Mouse (Mus musculus) lung, embryonic 15.5 days (tissue): ENCODE measurements around the gene Ppy. TPM values are rescaled to one million over a fixed set of nuclear protein-coding genes. Genes with fewer than 3 reads are reported as not detected.
A peak's percentile ranks its signal among the peaks of the same experiment; 100 is the strongest.

ENCODE experiments used
- ATAC-seq: fragments of 200-750 bp; cut with Nextera tagmentation; 2 replicates; pipeline ENCODE4 v1.8.0; 2017; ENCODE audit warnings: moderate number of reproducible peaks, borderline replicate concordance; ENCODE audit not compliant: low FRiP score, low TSS enrichment; ENCODE audit errors: extremely low read depth
- H3K27ac ChIP-seq: fragments of 300-500 bp; sonication (generic); 2 replicates; pipeline ENCODE4 v1.5.1; 2015; ENCODE audit warnings: moderate library complexity, mild to moderate bottlenecking, inconsistent platforms
- H3K27me3 ChIP-seq: fragments of 300-500 bp; sonication (generic); 2 replicates; pipeline ENCODE4 v1.6.1; 2015; ENCODE audit warnings: inconsistent platforms
- H3K36me3 ChIP-seq: fragments of 300-500 bp; sonication (generic); 2 replicates; pipeline ENCODE4 v1.6.1; 2015; ENCODE audit warnings: inconsistent platforms
- H3K4me1 ChIP-seq: fragments of 300-500 bp; sonication (generic); 2 replicates; pipeline ENCODE4 v1.6.1; 2015; ENCODE audit warnings: inconsistent platforms
- H3K4me2 ChIP-seq: fragments of 300-500 bp; sonication (generic); 2 replicates; pipeline ENCODE4 v1.6.1; 2015; ENCODE audit warnings: inconsistent platforms, mild to moderate bottlenecking, moderate library complexity
- H3K4me3 ChIP-seq: fragments of 300-500 bp; sonication (generic); 2 replicates; pipeline ENCODE4 v1.5.1; 2015; ENCODE audit warnings: mild to moderate bottlenecking, inconsistent platforms
- H3K9ac ChIP-seq: fragments of 300-500 bp; sonication (generic); 2 replicates; pipeline ENCODE4 v1.6.1; 2015; ENCODE audit warnings: inconsistent platforms
- H3K9me3 ChIP-seq: fragments of 300-500 bp; sonication (generic); 2 replicates; pipeline ENCODE4 v1.6.1; 2016; ENCODE audit warnings: inconsistent platforms
- WGBS: fragments of 180-500 bp; shearing (Covaris S2); methylation state at CpG from one replicate; pipeline ENCODE4 v1.1.7; 2015; 5-methylcytosine and 5-hydroxymethylcytosine counted together
- polyA plus RNA-seq: library from polyadenylated mRNA; unstranded; fragments of >200 nt; fragmentation: Nextera tagmentation; extraction: Ambion mirVana; gene quantifications from 2 replicates; pipeline ENCODE4 v1.2.1, GENCODE M21; 2015

The Ppy gene
- polyA plus RNA-seq, 1 experiment from 2014 or later = not detected

GRCm38 (mm10) chr11:102087081-102087751 lies 13.9 kb downstream of the Ppy start:
- H3K36me3 ChIP-seq = no peaks in the 10 kb centered on the region
- peak overlapping the region; percentile 78 for H3K27ac ChIP-seq
- peak overlapping the region; percentile 55 for H3K9ac ChIP-seq
- ATAC-seq = peak; percentile 69
- peaks cover 41% of the 10 kb centered on the region for H3K4me1 ChIP-seq
- peak overlapping the region; percentile 69 for H3K4me3 ChIP-seq
- H3K27me3 ChIP-seq = no peaks in the 10 kb centered on the region
- H3K4me2 ChIP-seq = peak overlapping the region; percentile 97
- whole genome bisulfite sequencing = under 1% methylated on average over 37 of the region's 39 CpGs
- H3K9me3 ChIP-seq = no peaks in the 10 kb centered on the region

- ATAC-seq = no peak
- Histone ChIP-seq H3K27me3 (no peaks in the 10 kb centered on the region), H3K4me2 (peak overlapping the region; percentile 97), H3K4me1 (peaks cover 47% of the 10 kb centered on the region), H3K9me3 (no peaks in the 10 kb centered on the region), H3K36me3 (no peaks in the 10 kb centered on the region), H3K4me3 (no peak overlapping the region), H3K27ac (peak overlapping the region; percentile 78; the same call in 1 of the 2 replicates), H3K9ac (no peak overlapping the region)
- 13% methylated on average over 3 of the region's 3 CpGs for WGBS
Observed at GRCm38 (mm10) chr11:102086331-102086730, 14.8 kb downstream of the Ppy start.

GRCm38 (mm10) chr11:102084159-102084558 lies 17.0 kb downstream of the Ppy start:
- H3K4me3 ChIP-seq = no peak overlapping the region
- no peak overlapping the region for H3K4me2 ChIP-seq
- no peak overlapping the region for H3K9ac ChIP-seq
- peaks cover 41% of the 10 kb centered on the region for H3K4me1 ChIP-seq
- H3K27ac ChIP-seq = no peak overlapping the region
- no peaks in the 10 kb centered on the region for H3K9me3 ChIP-seq
- no peaks in the 10 kb centered on the region for H3K27me3 ChIP-seq
- H3K36me3 ChIP-seq = no peaks in the 10 kb centered on the region
- ATAC-seq = no peak
- WGBS = 44% methylated on average over 7 of the region's 7 CpGs

- WGBS = 46% methylated on average over 4 of the region's 4 CpGs
Observed at GRCm38 (mm10) chr11:102083193-102083592, 17.9 kb downstream of the Ppy start.

GRCm38 (mm10) chr11:102082322-102082721 lies 18.8 kb downstream of the Ppy start:
- WGBS = under 1% methylated on average over 18 of the region's 18 CpGs
- Histone ChIP-seq H3K27me3 (no peaks in the 10 kb centered on the region), H3K9me3 (no peaks in the 10 kb centered on the region), H3K36me3 (no peaks in the 10 kb centered on the region), H3K27ac (no peak overlapping the region), H3K4me3 (peak overlapping the region; percentile 40), H3K4me1 (peaks cover 28% of the 10 kb centered on the region), H3K9ac (peak overlapping the region; percentile 28), H3K4me2 (peak overlapping the region; percentile 82)
- peak; percentile 88 for ATAC-seq

More at GRCm38 (mm10) chr11:102083193-102083592, 17.9 kb downstream of the Ppy start:
- H3K9ac ChIP-seq = no peak overlapping the region
- ATAC-seq = no peak
- H3K9me3 ChIP-seq = no peaks in the 10 kb centered on the region
- no peak overlapping the region for H3K4me2 ChIP-seq
- H3K36me3 ChIP-seq = no peaks in the 10 kb centered on the region
- no peak overlapping the region for H3K4me3 ChIP-seq
- H3K27me3 ChIP-seq = no peaks in the 10 kb centered on the region
- peaks cover 34% of the 10 kb centered on the region for H3K4me1 ChIP-seq
- H3K27ac ChIP-seq = no peak overlapping the region

- 73% methylated on average over 14 of the region's 14 CpGs for WGBS
- Histone ChIP-seq H3K4me2 (no peak overlapping the region), H3K4me1 (peaks cover 4% of the 10 kb centered on the region; the same call in 1 of the 2 replicates), H3K9me3 (no peaks in the 10 kb centered on the region), H3K27ac (no peak overlapping the region), H3K27me3 (peaks cover 4% of the 10 kb centered on the region; the same call in 1 of the 2 replicates), H3K9ac (no peak overlapping the region), H3K4me3 (no peak overlapping the region), H3K36me3 (no peaks in the 10 kb centered on the region)
- no peak for ATAC-seq
Observed at GRCm38 (mm10) chr11:102073722-102074121, 27.4 kb downstream of the Ppy start.

GRCm38 (mm10) chr11:102072729-102073128 lies 28.4 kb downstream of the Ppy start:
- no peak for ATAC-seq
- H3K4me3 ChIP-seq = no peak overlapping the region
- WGBS = 78% methylated on average over 5 of the region's 5 CpGs
- H3K27me3 ChIP-seq = peaks cover 4% of the 10 kb centered on the region; the same call in 1 of the 2 replicates
- H3K4me2 ChIP-seq = no peak overlapping the region
- no peaks in the 10 kb centered on the region for H3K9me3 ChIP-seq
- H3K27ac ChIP-seq = no peak overlapping the region
- H3K36me3 ChIP-seq = no peaks in the 10 kb centered on the region
- peaks cover 4% of the 10 kb centered on the region; the same call in 1 of the 2 replicates for H3K4me1 ChIP-seq
- no peak overlapping the region for H3K9ac ChIP-seq

GRCm38 (mm10) chr11:102070426-102070825 lies 30.7 kb downstream of the Ppy start:
- peaks cover 4% of the 10 kb centered on the region; the same call in 1 of the 2 replicates for H3K4me1 ChIP-seq
- H3K36me3 ChIP-seq = no peaks in the 10 kb centered on the region
- peaks cover 4% of the 10 kb centered on the region; the same call in 1 of the 2 replicates for H3K27me3 ChIP-seq
- H3K9ac ChIP-seq = no peak overlapping the region
- no peak overlapping the region for H3K27ac ChIP-seq
- 9% methylated on average over 13 of the region's 13 CpGs for WGBS
- ATAC-seq = peak; percentile 57; the same call in 1 of the 2 replicates
- H3K4me3 ChIP-seq = no peak overlapping the region
- H3K4me2 ChIP-seq = peak overlapping the region; percentile 38
- H3K9me3 ChIP-seq = no peaks in the 10 kb centered on the region

- WGBS = 56% methylated on average over 11 of the region's 11 CpGs
- Histone ChIP-seq H3K9ac (no peak overlapping the region), H3K27ac (no peak overlapping the region), H3K9me3 (no peaks in the 10 kb centered on the region), H3K27me3 (peaks cover 4% of the 10 kb centered on the region; the same call in 1 of the 2 replicates), H3K4me1 (peaks cover 4% of the 10 kb centered on the region; the same call in 1 of the 2 replicates), H3K36me3 (no peaks in the 10 kb centered on the region), H3K4me3 (no peak overlapping the region), H3K4me2 (no peak overlapping the region)
- ATAC-seq = no peak
Observed at GRCm38 (mm10) chr11:102069633-102070032, 31.5 kb downstream of the Ppy start.

- no peaks in the 10 kb centered on the region for H3K36me3 ChIP-seq
- no peak overlapping the region for H3K9ac ChIP-seq
- no peak overlapping the region for H3K4me2 ChIP-seq
- peaks cover 4% of the 10 kb centered on the region; the same call in 1 of the 2 replicates for H3K27me3 ChIP-seq
- no peak for ATAC-seq
- no peaks in the 10 kb centered on the region for H3K9me3 ChIP-seq
- H3K4me3 ChIP-seq = no peak overlapping the region
- H3K27ac ChIP-seq = no peak overlapping the region
- H3K4me1 ChIP-seq = peaks cover 4% of the 10 kb centered on the region; the same call in 1 of the 2 replicates
- WGBS = 52% methylated on average over 2 of the region's 2 CpGs
Observed at GRCm38 (mm10) chr11:102068969-102069368, 32.1 kb downstream of the Ppy start.

- Histone ChIP-seq H3K36me3 (no peaks in the 10 kb centered on the region), H3K27me3 (no peaks in the 10 kb centered on the region; the same call in 1 of the 2 replicates), H3K27ac (no peak overlapping the region), H3K4me1 (peaks cover 12% of the 10 kb centered on the region), H3K9me3 (no peaks in the 10 kb centered on the region), H3K9ac (no peak overlapping the region), H3K4me3 (no peak overlapping the region), H3K4me2 (no peak overlapping the region)
- WGBS = 72% methylated on average over 13 of the region's 13 CpGs
- ATAC-seq = no peak
Observed at GRCm38 (mm10) chr11:102063076-102063475, 38.0 kb downstream of the Ppy start.

GRCm38 (mm10) chr11:102061941-102062473 lies 39.1 kb downstream of the Ppy start:
- Histone ChIP-seq H3K4me2 (peak overlapping the region; percentile 85; the same call in 1 of the 2 replicates), H3K27me3 (no peaks in the 10 kb centered on the region; the same call in 1 of the 2 replicates), H3K9me3 (no peaks in the 10 kb centered on the region), H3K9ac (no peak overlapping the region), H3K4me1 (peaks cover 12% of the 10 kb centered on the region), H3K36me3 (no peaks in the 10 kb centered on the region), H3K27ac (no peak overlapping the region), H3K4me3 (no peak overlapping the region)
- WGBS = 34% methylated on average over 16 of the region's 16 CpGs
- no peak for ATAC-seq
